Mouse (Mus musculus): Measurements from ENCODE around the gene Krtap10-10. TPM values are rescaled to one million over a fixed set of nuclear protein-coding genes. Genes with fewer than 3 reads are reported as not detected.

The Krtap10-10 gene
- polyA plus RNA-seq, 2 experiments from 2014 or later, result not detected

DNA sequence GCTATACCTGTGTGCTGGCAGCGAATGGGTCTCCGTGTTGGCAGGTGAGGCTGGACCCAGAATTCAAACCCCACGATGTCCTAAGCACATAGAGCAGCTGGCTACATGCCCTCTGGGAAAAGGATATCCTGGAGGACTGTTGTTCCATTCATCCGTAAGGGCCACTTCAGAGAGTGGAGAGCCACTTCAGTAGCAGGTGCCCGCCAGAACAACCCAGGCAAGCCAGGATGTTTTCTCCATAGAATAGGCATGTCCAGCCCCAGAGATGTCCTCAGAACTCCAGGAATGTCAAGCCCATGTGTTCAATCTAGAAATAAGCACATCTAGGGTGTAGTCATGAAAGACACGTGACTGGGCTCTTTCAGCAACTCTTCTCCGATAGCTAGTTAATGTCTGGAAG is 33.9 kb downstream of the Krtap10-10 start:
- ATAC-seq, result no peak

DNA sequence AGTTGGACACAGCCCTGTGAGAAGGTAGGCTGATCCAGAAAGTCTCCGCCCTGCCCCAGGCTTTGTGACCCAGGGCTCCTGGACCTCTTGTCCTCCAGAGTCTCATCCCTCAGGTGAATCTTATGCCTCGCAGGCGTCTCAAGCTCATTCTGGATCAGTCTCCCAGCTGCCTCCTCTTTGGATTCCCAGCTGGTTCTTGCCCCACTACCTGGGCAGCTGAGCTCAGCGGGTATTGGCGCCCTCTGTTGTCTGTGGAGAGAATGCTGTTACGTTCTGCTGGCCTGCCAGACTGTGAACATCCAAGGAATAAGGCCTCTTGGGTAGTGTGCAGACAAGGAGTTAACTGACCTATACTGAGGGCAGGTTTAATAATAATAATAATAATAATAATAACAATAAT is 43.2 kb downstream of the Krtap10-10 start:
- ATAC-seq, result no peak

DNA sequence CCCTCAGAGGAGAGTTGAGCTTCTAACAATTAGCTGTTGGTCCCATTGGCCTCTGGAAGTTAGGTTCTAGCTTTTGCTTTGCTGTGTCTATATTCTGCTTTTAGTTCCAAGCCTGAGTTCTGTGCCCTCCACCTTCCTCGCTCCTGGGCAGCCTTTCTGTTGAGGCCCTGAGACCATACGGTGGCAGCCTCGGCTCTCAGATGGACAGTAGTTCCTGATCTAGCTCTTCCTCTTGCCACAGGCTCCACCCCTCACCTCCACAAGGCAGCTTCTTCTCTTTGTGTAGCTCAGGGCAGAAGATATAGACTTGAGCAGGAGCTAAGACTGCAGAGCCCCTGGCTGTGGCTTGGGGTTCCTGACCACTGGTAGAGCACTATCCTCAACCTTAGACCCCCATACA is 44.6 kb downstream of the Krtap10-10 start:
- ATAC-seq, result no peak

DNA sequence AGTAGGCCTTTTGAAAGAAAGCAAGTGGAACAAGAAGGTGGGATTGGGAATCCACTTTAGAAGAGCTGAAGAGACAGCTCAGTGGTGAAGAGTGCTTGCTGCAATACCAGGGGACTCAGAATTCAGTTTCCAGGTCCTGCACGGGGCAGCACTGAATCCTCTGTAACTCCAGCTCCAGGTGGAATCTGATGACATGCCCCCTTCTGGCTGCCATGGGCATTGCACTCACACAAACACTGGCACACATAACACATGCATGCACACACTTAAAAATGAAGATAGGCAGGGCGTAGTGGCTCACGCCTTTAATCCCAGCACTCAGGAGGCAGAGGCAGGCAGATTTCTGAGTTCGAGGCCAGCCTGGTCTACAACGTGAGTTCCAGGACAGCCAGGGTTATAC is 46.8 kb downstream of the Krtap10-10 start:
- ATAC-seq, result no peak

DNA sequence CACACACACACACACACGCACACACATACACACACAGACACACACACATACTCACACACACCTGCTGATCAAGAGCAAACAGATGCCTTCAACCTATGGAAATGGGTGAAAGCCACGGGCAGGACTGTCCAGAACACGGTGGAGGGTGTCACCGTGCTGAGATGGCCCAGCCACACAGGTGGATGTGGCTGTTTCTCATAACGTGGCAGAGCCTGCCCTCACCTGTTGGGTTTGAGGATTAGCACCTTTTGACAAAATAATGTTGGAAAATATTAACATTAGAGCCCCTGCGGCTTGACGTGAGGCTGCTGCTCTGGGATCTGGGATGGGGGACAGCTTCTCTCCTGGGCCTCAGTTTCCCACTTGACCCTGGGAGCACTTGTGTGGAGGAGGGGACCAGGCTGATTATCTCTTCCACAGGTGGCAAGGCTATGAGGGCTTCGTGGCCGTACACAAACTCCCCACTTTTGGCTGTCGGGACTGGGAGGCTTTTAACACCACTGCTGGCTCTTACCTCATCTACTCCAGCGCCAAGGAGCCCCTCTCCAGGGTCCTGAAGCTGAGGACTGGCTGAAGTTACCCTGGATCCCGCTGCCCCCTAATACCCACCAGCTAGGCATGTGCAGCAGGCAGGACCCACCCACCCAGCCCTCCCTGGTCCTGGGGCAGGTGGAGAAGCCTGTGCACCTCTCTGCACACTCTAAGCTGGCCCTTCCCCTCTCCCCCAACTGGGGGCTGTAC is 50.4 kb downstream of the Krtap10-10 start:
- ATAC-seq, result no peak

Other genes starting within 250 kb of the Krtap10-10 start
- 100 to 1,000 TPM in 1 of 2 experiments, 10 to 100 TPM in 1; 96.6 to 109 TPM for gene Sumo3, start 229.8 kb upstream of the Krtap10-10 start, polyA plus RNA-seq (2017; shearing (Covaris generic))
- gene Gm49325, start 229.8 kb upstream of the Krtap10-10 start, polyA plus RNA-seq (2017; shearing (Covaris generic)), result 1 to 10 TPM in 1 of 2 experiments, not detected in 1; 3.0 TPM
- gene Ube2g2, start 213.7 kb upstream of the Krtap10-10 start, polyA plus RNA-seq (2017; shearing (Covaris generic)), result 10 to 100 TPM; 42.0 to 65.6 TPM
- gene Tspear, start 149.4 kb upstream of the Krtap10-10 start, polyA plus RNA-seq (2017; shearing (Covaris generic)), result 1 to 10 TPM in 1 of 2 experiments, under 1 TPM in 1; 0.31 to 1.4 TPM
- not detected for gene Gm19402, start 145.2 kb upstream of the Krtap10-10 start, polyA plus RNA-seq (2017; shearing (Covaris generic))
- not detected for gene Gm9508, start 138.7 kb upstream of the Krtap10-10 start, polyA plus RNA-seq (2017; shearing (Covaris generic))
- gene Gm10272, start 129.3 kb upstream of the Krtap10-10 start, polyA plus RNA-seq (2017; shearing (Covaris generic)), result not detected
- gene Gm10024, start 124.5 kb upstream of the Krtap10-10 start, polyA plus RNA-seq (2017; shearing (Covaris generic)), result not detected
- gene Gm10142, start 120.1 kb upstream of the Krtap10-10 start, polyA plus RNA-seq (2017; shearing (Covaris generic)), result not detected
- gene Krtap12-1, start 115.3 kb upstream of the Krtap10-10 start, polyA plus RNA-seq (2017; shearing (Covaris generic)), result not detected
- gene Gm10100, start 109.5 kb upstream of the Krtap10-10 start, polyA plus RNA-seq (2017; shearing (Covaris generic)), result not detected
- gene Gm18596, start 93.3 kb upstream of the Krtap10-10 start, polyA plus RNA-seq (2017; shearing (Covaris generic)), result not detected
- not detected for gene Gm9736, start 84.6 kb upstream of the Krtap10-10 start, polyA plus RNA-seq (2017; shearing (Covaris generic))
- not detected for gene Gm3233, start 76.3 kb upstream of the Krtap10-10 start, polyA plus RNA-seq (2017; shearing (Covaris generic))
- gene Gm3238, start 64.6 kb upstream of the Krtap10-10 start, polyA plus RNA-seq (2017; shearing (Covaris generic)), result not detected
- gene Gm7138, start 59.0 kb upstream of the Krtap10-10 start, polyA plus RNA-seq (2017; shearing (Covaris generic)), result not detected
- gene Gm3250, start 53.4 kb upstream of the Krtap10-10 start, polyA plus RNA-seq (2017; shearing (Covaris generic)), result not detected
- not detected for gene Gm7137, start 47.7 kb upstream of the Krtap10-10 start, polyA plus RNA-seq (2017; shearing (Covaris generic))
- gene Gm9639, start 40.9 kb upstream of the Krtap10-10 start, polyA plus RNA-seq (2017; shearing (Covaris generic)), result not detected
- not detected for gene Gm19668, start 36.8 kb upstream of the Krtap10-10 start, polyA plus RNA-seq (2017; shearing (Covaris generic))
- not detected for gene Gm9507, start 24.1 kb upstream of the Krtap10-10 start, polyA plus RNA-seq (2017; shearing (Covaris generic))
- not detected for gene Gm2696, start 21.3 kb upstream of the Krtap10-10 start, polyA plus RNA-seq (2017; shearing (Covaris generic))
- gene Krtap10-4, start 8.9 kb upstream of the Krtap10-10 start, polyA plus RNA-seq (2017; shearing (Covaris generic)), result not detected
- gene Gm36176, start 10.9 kb downstream of the Krtap10-10 start, polyA plus RNA-seq (2017; shearing (Covaris generic)), result not detected
- not detected for gene Gm10318, start 16.9 kb downstream of the Krtap10-10 start, polyA plus RNA-seq (2017; shearing (Covaris generic))
- gene Gm3285, start 26.0 kb downstream of the Krtap10-10 start, polyA plus RNA-seq (2017; shearing (Covaris generic)), result not detected
- gene Lrrc3, start 66.6 kb downstream of the Krtap10-10 start, polyA plus RNA-seq (2017; shearing (Covaris generic)), result not detected
- gene Trpm2, start 134.6 kb downstream of the Krtap10-10 start, polyA plus RNA-seq (2017; shearing (Covaris generic)), result 1 to 10 TPM in 1 of 2 experiments, not detected in 1; 1.2 TPM
- gene 1810043G02Rik, start 142.6 kb downstream of the Krtap10-10 start, polyA plus RNA-seq (2017; shearing (Covaris generic)), result 10 to 100 TPM in 1 of 2 experiments, 1 to 10 TPM in 1; 5.4 to 13.8 TPM
- gene Pfkl, start 174.1 kb downstream of the Krtap10-10 start, polyA plus RNA-seq (2017; shearing (Covaris generic)), result 100 to 1,000 TPM in 1 of 2 experiments, 10 to 100 TPM in 1; 60.6 to 118 TPM
- gene Dnmt3l, start 206.0 kb downstream of the Krtap10-10 start, polyA plus RNA-seq (2017; shearing (Covaris generic)), result not detected
- under 1 TPM in 1 of 2 experiments, not detected in 1; 0.33 TPM for gene Aire, start 207.7 kb downstream of the Krtap10-10 start, polyA plus RNA-seq (2017; shearing (Covaris generic))
- gene Icosl, start 233.4 kb downstream of the Krtap10-10 start, polyA plus RNA-seq (2017; shearing (Covaris generic)), result 10 to 100 TPM in 1 of 2 experiments, 1 to 10 TPM in 1; 8.8 to 19.3 TPM

Measured in CD4-positive, CD25-positive, alpha-beta regulatory T cell, adult 4 months (primary cell).